22 mouse cellular contexts compared by ENCODE assay signal in the genomic region with DNA sequence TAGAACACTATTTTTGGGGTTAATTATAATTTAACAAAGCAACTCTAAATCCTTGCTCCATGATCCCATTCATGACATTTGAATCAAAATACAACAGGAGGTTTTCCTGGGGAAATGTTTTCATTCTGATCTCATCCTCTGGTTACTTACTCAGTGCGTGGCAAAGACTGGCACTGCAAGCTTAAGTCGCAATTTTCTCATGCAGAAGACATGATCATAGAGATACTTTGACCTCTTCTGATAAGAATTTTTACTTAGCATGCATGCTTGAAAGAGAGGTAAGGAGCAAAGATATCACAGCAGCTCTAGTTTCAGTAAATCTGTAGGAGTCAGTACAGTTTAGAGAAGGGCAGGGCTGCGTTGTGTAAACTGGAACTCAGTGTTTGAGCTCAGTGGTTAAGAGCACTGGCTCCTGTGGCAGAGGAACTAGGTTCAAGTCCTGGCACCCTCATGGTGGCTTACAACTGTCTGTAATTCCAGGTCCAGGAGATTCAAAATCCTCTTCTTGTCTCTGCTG. TPM values are rescaled to one million over a fixed set of nuclear protein-coding genes. Genes with fewer than 3 reads are reported as not detected.
DNase-seq lines count a peak whose midpoint lies in the region; ATAC-seq and TF ChIP-seq lines count a peak whose summit lies in the region.
"Had no signal": no experiment of that assay in that cellular context is flagged by ENCODE, and none has a peak within 500 bp of the region (broad histone marks: within the 10 kb centered on the region; RNA-seq: fewer than 3 reads in every experiment).

No protein-coding gene starts in this region.

- H3K9me3 ChIP-seq in heart, embryonic 14.5 days (ENCODE audit: control insufficient read depth, low read length) = no peaks in the 10 kb centered on the region
- no peaks in the 10 kb centered on the region for H3K9me3 ChIP-seq in heart, embryonic 10.5 days
- H3K9me3 ChIP-seq in liver, postnatal 0 days (ENCODE audit: low read length) = no peaks in the 10 kb centered on the region
- H3K9me3 ChIP-seq in liver, embryonic 11.5 days (ENCODE audit: control insufficient read depth, low read length) = no peaks in the 10 kb centered on the region
- no peaks in the 10 kb centered on the region for H3K9me3 ChIP-seq in limb, embryonic 10.5 days (replicated peaks)
- H3K9me3 ChIP-seq: G1E; hindbrain, embryonic 12.5 days; limb, embryonic 15.5 days had no signal

- no peaks in the 10 kb centered on the region for H3K27me3 ChIP-seq in heart, embryonic 14.5 days (ENCODE audit: control insufficient read depth, insufficient read depth, low read length)
- no peaks in the 10 kb centered on the region for H3K27me3 ChIP-seq in heart, embryonic 10.5 days (ENCODE audit: insufficient read depth, poor library complexity, severe bottlenecking)
- H3K27me3 ChIP-seq in liver, postnatal 0 days (ENCODE audit: insufficient read depth, low read length) = no peaks in the 10 kb centered on the region
- H3K27me3 ChIP-seq in liver, embryonic 11.5 days (replicated peaks; ENCODE audit: control insufficient read depth, insufficient read depth, low read length) = no peaks in the 10 kb centered on the region
- H3K27me3 ChIP-seq in small intestine, adult 2 months (ENCODE audit: control insufficient read depth, insufficient read depth, low read length) = no peaks in the 10 kb centered on the region
- no peaks in the 10 kb centered on the region for H3K27me3 ChIP-seq in limb, embryonic 10.5 days (ENCODE audit: low read depth, poor library complexity, severe bottlenecking)
- H3K27me3 ChIP-seq: hindbrain, embryonic 12.5 days; limb, embryonic 15.5 days had no signal

- H3K4me2 ChIP-seq in heart, embryonic 14.5 days (ENCODE audit: low read length) = peak overlapping the region; percentile 39
- peak overlapping the region; percentile 51 for H3K4me2 ChIP-seq in liver, postnatal 0 days (ENCODE audit: low read depth, low read length)
- no peak overlapping the region for H3K4me2 ChIP-seq in liver, embryonic 11.5 days
- H3K4me2 ChIP-seq: hindbrain, embryonic 12.5 days; limb, embryonic 15.5 days had no signal

- peak overlapping the region in 1 of 2 experiments; percentile 0; a peak in 1 of 4 replicates for H3K4me3 ChIP-seq in heart, embryonic 14.5 days (ENCODE audit: control insufficient read depth in 1 of 2, insufficient read depth in 1 of 2, low read depth in 1 of 2, low read length in 2 of 2)
- H3K4me3 ChIP-seq in heart, embryonic 10.5 days = no peak overlapping the region
- peak overlapping the region; percentile 34 for H3K4me3 ChIP-seq in liver, postnatal 0 days (ENCODE audit: low read depth, low read length)
- no peak overlapping the region for H3K4me3 ChIP-seq in liver, embryonic 11.5 days (ENCODE audit: low read depth, low read length)
- peak overlapping the region; percentile 32 for H3K4me3 ChIP-seq in brown adipose tissue, adult 24 weeks (ENCODE audit: insufficient read depth, low read depth, low read length)
- no peak overlapping the region for H3K4me3 ChIP-seq in small intestine, adult 2 months (ENCODE audit: low read depth, low read length)
- no peak overlapping the region for H3K4me3 ChIP-seq in limb, embryonic 10.5 days
- H3K4me3 ChIP-seq: hindbrain, embryonic 12.5 days; limb, embryonic 15.5 days had no signal

- H3K36me3 ChIP-seq in heart, embryonic 14.5 days (ENCODE audit: control insufficient read depth, insufficient read depth, low read length) = no peaks in the 10 kb centered on the region
- H3K36me3 ChIP-seq in heart, embryonic 10.5 days = no peaks in the 10 kb centered on the region
- H3K36me3 ChIP-seq in liver, postnatal 0 days (replicated peaks; ENCODE audit: insufficient read depth, low read length) = no peaks in the 10 kb centered on the region
- H3K36me3 ChIP-seq in liver, embryonic 11.5 days (ENCODE audit: control insufficient read depth, insufficient read depth, low read length) = no peaks in the 10 kb centered on the region
- H3K36me3 ChIP-seq in small intestine, adult 2 months (ENCODE audit: control insufficient read depth, insufficient read depth, low read length) = peaks cover 7% of the 10 kb centered on the region; the same call in 1 of the 2 replicates
- no peaks in the 10 kb centered on the region for H3K36me3 ChIP-seq in limb, embryonic 10.5 days
- H3K36me3 ChIP-seq: G1E; hindbrain, embryonic 12.5 days; limb, embryonic 15.5 days had no signal

- no peak for TF ChIP-seq CTCF in liver, postnatal 0 days (IDR thresholded peaks at IDR 0.05; ENCODE audit: low read depth)
- TF ChIP-seq CTCF in small intestine, adult 2 months (IDR thresholded peaks at IDR 0.05; ENCODE audit: extremely low read depth, insufficient read length, insufficient replicate concordance, low read depth, low read length) = no peak

- H3K4me1 ChIP-seq in heart, embryonic 14.5 days (ENCODE audit: control insufficient read depth in 2 of 2, insufficient read depth in 2 of 2, low read length in 2 of 2) = 0 out of 4 replicates have a peak, but pooled peaks cover 0 to 3% of the 10 kb centered on the region in 2 experiments
- no peaks in the 10 kb centered on the region for H3K4me1 ChIP-seq in heart, embryonic 10.5 days
- peaks cover 3% of the 10 kb centered on the region; the same call in 1 of the 2 replicates for H3K4me1 ChIP-seq in liver, postnatal 0 days (ENCODE audit: insufficient read depth)
- no peaks in the 10 kb centered on the region for H3K4me1 ChIP-seq in liver, embryonic 11.5 days (replicated peaks; ENCODE audit: control insufficient read depth, insufficient read depth, low read length)
- H3K4me1 ChIP-seq in brown adipose tissue, adult 24 weeks (ENCODE audit: control insufficient read depth, insufficient read depth, insufficient read length, low read length) = 0 out of 2 replicates have a peak, but pooled peaks cover 2% of the 10 kb centered on the region
- H3K4me1 ChIP-seq in small intestine, adult 2 months (ENCODE audit: control insufficient read depth, insufficient read depth, insufficient read length, low read length) = peaks cover 3% of the 10 kb centered on the region; the same call in 1 of the 2 replicates
- H3K4me1 ChIP-seq in limb, embryonic 10.5 days = no peaks in the 10 kb centered on the region
- H3K4me1 ChIP-seq: hindbrain, embryonic 12.5 days; limb, embryonic 15.5 days had no signal

- 44% methylated on average over 3 of the region's 3 CpGs for WGBS in heart, embryonic 14.5 days
- WGBS in heart, embryonic 10.5 days = 65% methylated on average over 3 of the region's 3 CpGs
- WGBS in liver, postnatal 0 days (ENCODE audit: insufficient replicate concordance) = 41% methylated on average over 3 of the region's 3 CpGs
- WGBS in liver, embryonic 11.5 days = 61% methylated on average over 3 of the region's 3 CpGs
- 16% methylated on average over 3 of the region's 3 CpGs for WGBS in small intestine, adult 2 months
- 78% methylated on average over 3 of the region's 3 CpGs for WGBS in limb, embryonic 10.5 days

- H3K9ac ChIP-seq in heart, embryonic 14.5 days (ENCODE audit: low read length) = no peak overlapping the region
- H3K9ac ChIP-seq in liver, postnatal 0 days (replicated peaks) = 0 out of 2 replicates have a peak overlapping the region, but pooled peaks have one; percentile 39
- H3K9ac ChIP-seq in liver, embryonic 11.5 days (ENCODE audit: low read depth, low read length) = no peak overlapping the region
- H3K9ac ChIP-seq: hindbrain, embryonic 12.5 days; limb, embryonic 15.5 days had no signal

- DNase-seq in heart, embryonic 10.5 days (ENCODE audit: low spot score) = no peak
- no peak for DNase-seq in liver, postnatal 0 days
- no peak for DNase-seq in liver, embryonic 11.5 days (ENCODE audit: low spot score)
- no peak for DNase-seq in limb, embryonic 10.5 days (ENCODE audit: low spot score)
- no peak for DNase-seq in gastrocnemius, postnatal 25 days
- DNase-seq: adrenal gland, postnatal 25 days; cerebellum, adult 11-12 months; cerebellum, postnatal 25 days; embryo, embryonic 11 days; kidney, postnatal 4 days; lung, adult 2 months; lung, postnatal 4 days; retina, postnatal 1 day; thymus, adult 2 months had no signal

- no peak for TF ChIP-seq POLR2A in small intestine, adult 2 months (IDR thresholded peaks at IDR 0.05; ENCODE audit: low read depth, low read length)

- TF ChIP-seq EP300 in liver, postnatal 0 days (IDR thresholded peaks at IDR 0.05; ENCODE audit: low read depth) = no peak

- H3K27ac ChIP-seq in heart, embryonic 14.5 days (replicated peaks in 1 of 2; ENCODE audit: control insufficient read depth in 1 of 2, insufficient read depth in 1 of 2, low read depth in 2 of 2, low read length in 2 of 2) = 0 out of 4 replicates have a peak overlapping the region, but pooled peaks of 1 of the 2 experiments have one; percentile 33
- H3K27ac ChIP-seq in heart, embryonic 10.5 days = no peak overlapping the region
- peak overlapping the region; percentile 44; the same call in 1 of the 2 replicates for H3K27ac ChIP-seq in liver, postnatal 0 days (ENCODE audit: low read depth)
- no peak overlapping the region for H3K27ac ChIP-seq in liver, embryonic 11.5 days (ENCODE audit: low read depth, low read length)
- H3K27ac ChIP-seq in brown adipose tissue, adult 24 weeks (replicated peaks; ENCODE audit: low read depth, low read length) = no peak overlapping the region
- peak overlapping the region; percentile 57 for H3K27ac ChIP-seq in small intestine, adult 2 months (ENCODE audit: insufficient read depth, low read depth, low read length)
- no peak overlapping the region for H3K27ac ChIP-seq in limb, embryonic 10.5 days
- H3K27ac ChIP-seq: hindbrain, embryonic 12.5 days; limb, embryonic 15.5 days had no signal

- ATAC-seq in heart, embryonic 14.5 days (ENCODE audit: insufficient number of reproducible peaks, insufficient read depth, low FRiP score, low read depth) = no peak
- ATAC-seq in liver, postnatal 0 days = no peak
- ATAC-seq in liver, embryonic 11.5 days (replicated peaks; ENCODE audit: low FRiP score) = no peak
- ATAC-seq: CD4-positive, CD25-positive, alpha-beta regulatory T cell, adult 4 months; forebrain, embryonic 16.5 days had no signal

RNA-seq across cellular contexts. Expression of gene Akr1c14, which starts 11.5 kb away (rescaled TPM):
- polyA plus RNA-seq in heart, embryonic 14.5 days (2014; fragmentation: Nextera tagmentation; extraction: Ambion mirVana) = 2.0 and 3.1 TPM in 2 replicates
- 0.92 and 2.0 TPM in 2 replicates for polyA plus RNA-seq in heart, embryonic 10.5 days (2016; fragmentation: Nextera tagmentation; extraction: Ambion mirVana)
- polyA plus RNA-seq in liver, postnatal 0 days (2015; fragmentation: Nextera tagmentation; extraction: Ambion mirVana) = 35.1 and 41.2 TPM in 2 replicates
- 0.51 and 0.58 TPM in 2 replicates for polyA plus RNA-seq in liver, embryonic 11.5 days (2014; fragmentation: Nextera tagmentation; extraction: Ambion mirVana)
- 0.96 and 1.3 TPM in 2 replicates for polyA plus RNA-seq in brown adipose tissue, adult 24 weeks (2012; ENCODE audit: insufficient read depth, insufficient read length, missing spikeins)
- polyA plus RNA-seq in small intestine, adult 2 months (2012; rRNA removed) = 0.44 and 1.1 TPM in 2 replicates
- 0.18 TPM in 2 replicates for polyA plus RNA-seq in limb, embryonic 10.5 days (2016; fragmentation: Nextera tagmentation; extraction: Ambion mirVana)
- total RNA-seq in gastrocnemius, postnatal 25 days (2021) = 1 to 10 TPM; 1.6 to 1.7 TPM
- total RNA-seq: G1E had no signal
- polyA plus RNA-seq: CD4-positive, CD25-positive, alpha-beta regulatory T cell, adult 4 months; G1E had no signal

Comparison
In these comparisons a context has a peak if more than half of its experiments do, and no peak if none do; other contexts are left out.
1. H3K27ac ChIP-seq: peak in liver, postnatal 0 days (single experiment) and small intestine, adult 2 months (single experiment); none in heart, embryonic 10.5 days (single experiment), liver, embryonic 11.5 days (single experiment), brown adipose tissue, adult 24 weeks (single experiment) and limb, embryonic 10.5 days (single experiment).
2. H3K4me3 ChIP-seq: peak in liver, postnatal 0 days (single experiment) and brown adipose tissue, adult 24 weeks (single experiment); none in heart, embryonic 10.5 days (single experiment), liver, embryonic 11.5 days (single experiment), small intestine, adult 2 months (single experiment) and limb, embryonic 10.5 days (single experiment).